Mouse (Mus musculus): ENCODE measurements around the gene Scnn1a. TPM values are rescaled to one million over a fixed set of nuclear protein-coding genes. Genes with fewer than 3 reads are reported as not detected.
"Not testable (repeated sequence)": the region's sequence is repeated elsewhere in the genome, so short reads cannot be mapped to it uniquely, and the experiment has no call there.

Gene Scnn1a
- polyA plus RNA-seq (2012; rRNA removed) = 2.5 and 2.9 TPM in 2 replicates
- 1.8 and 1.9 TPM in 2 replicates for polyA plus RNA-seq (2014; fragmentation: Nextera tagmentation; extraction: Ambion mirVana)

DNA sequence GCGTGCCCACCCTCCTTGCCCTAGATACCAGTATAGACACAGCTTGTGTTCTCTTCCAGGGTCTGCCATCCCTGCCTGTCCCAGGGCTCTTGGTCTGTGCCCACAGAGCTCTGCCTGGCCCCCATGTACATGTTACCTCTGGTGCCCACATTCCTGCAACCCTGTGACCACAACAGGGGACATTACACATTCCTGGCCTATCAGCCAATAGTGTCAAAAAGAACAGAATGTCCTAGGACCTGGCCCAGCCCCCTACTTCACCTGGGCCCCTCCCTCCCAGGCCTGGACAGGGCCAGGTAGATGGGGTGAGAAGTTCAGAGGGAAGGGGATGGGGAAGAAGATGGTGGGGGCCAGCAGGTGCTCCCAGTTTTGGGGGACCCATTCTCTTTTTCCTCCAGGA, at the start of gene Scnn1a:
TSS of gene Scnn1a (plus strand) at position 337 of the 400 bp plus-strand sequence.
- DNase-seq (ENCODE audit: low spot score) (no peak), ATAC-seq (ENCODE audit: low FRiP score, low read depth) (no peak)
- TF ChIP-seq POLR2A (IDR thresholded peaks at IDR 0.05; ENCODE audit: borderline replicate concordance, extremely low read depth, insufficient read depth, insufficient read length) = no peak
- 0 out of 2 replicates have a peak within 1 kb of the TSS, but pooled peaks have one; percentile 12 for H3K9ac ChIP-seq (ENCODE audit: low read depth, low read length, severe bottlenecking)
- no peak within 1 kb of the TSS for H3K4me2 ChIP-seq (replicated peaks; ENCODE audit: low read depth, low read length, severe bottlenecking)
- WGBS = 77% methylated on average over 1 of the region's 1 CpGs
- no peaks in the 10 kb centered on the region for H3K36me3 ChIP-seq (ENCODE audit: control insufficient read depth, insufficient read depth, low read length)
- H3K4me3 ChIP-seq (replicated peaks; ENCODE audit: low read length) = no peak within 1 kb of the TSS
- no peaks in the 10 kb centered on the region for H3K4me1 ChIP-seq (ENCODE audit: control insufficient read depth, insufficient read depth, low read length)
- H3K9me3 ChIP-seq (ENCODE audit: control insufficient read depth, low read length) = no peaks in the 10 kb centered on the region
- no peak within 1 kb of the TSS for H3K27ac ChIP-seq (replicated peaks; ENCODE audit: low read depth, low read length)
- peaks cover 36% of the 10 kb centered on the region for H3K27me3 ChIP-seq (ENCODE audit: control insufficient read depth, insufficient read depth, low read length)

DNA sequence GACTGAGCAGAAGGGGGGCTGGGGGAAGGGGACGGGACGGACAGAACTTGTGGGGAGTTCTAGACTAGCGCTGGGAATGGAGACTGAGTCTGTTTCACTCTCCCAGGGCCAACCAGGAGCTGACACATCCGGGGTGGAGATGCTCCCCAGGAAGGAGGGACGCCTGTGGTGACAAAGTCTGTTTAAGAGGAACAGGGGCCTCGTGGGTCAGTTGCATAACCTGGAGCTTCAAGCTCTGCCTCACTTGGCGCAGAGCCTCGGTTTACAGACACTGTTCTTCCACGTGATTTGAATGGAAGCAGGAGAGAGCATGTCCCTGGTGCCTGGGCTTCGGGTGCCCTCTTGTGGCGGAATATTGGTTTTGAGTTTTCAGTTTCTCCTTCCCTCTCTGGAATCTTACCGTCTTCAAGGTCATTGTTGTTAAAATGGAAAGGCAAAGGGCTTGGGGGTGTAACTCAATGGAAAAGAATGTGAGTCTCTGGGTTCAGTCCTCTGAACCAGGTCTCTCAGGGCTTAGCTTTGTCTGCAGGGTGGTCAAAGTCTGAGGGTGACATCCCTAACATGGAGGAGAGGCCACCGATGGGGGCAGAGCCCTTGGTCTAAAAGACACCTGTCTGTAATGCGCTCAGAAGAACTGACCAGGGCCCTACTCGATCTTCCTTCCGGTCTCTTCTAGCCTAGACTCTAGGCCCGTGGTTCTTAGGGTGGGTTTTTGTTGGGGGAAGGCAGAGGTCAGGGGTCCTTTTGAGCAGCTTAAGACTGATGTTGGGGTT, 48.8 kb upstream of the Scnn1a start:
- TF ChIP-seq POLR2A (IDR thresholded peaks at IDR 0.05; ENCODE audit: borderline replicate concordance, extremely low read depth, insufficient read depth, insufficient read length) = no peak
- 0 out of 2 replicates have a peak overlapping the region, but pooled peaks have one; percentile 2 for H3K9ac ChIP-seq (ENCODE audit: low read depth, low read length, severe bottlenecking)
- peak; percentile 82 for ATAC-seq (ENCODE audit: low FRiP score, low read depth)
- H3K4me2 ChIP-seq (replicated peaks; ENCODE audit: low read depth, low read length, severe bottlenecking) = peak overlapping the region; percentile 48
- peaks cover 4% of the 10 kb centered on the region; the same call in 1 of the 2 replicates for H3K4me1 ChIP-seq (ENCODE audit: control insufficient read depth, insufficient read depth, low read length)
- peak; percentile 92 for DNase-seq (ENCODE audit: low spot score)
- no peaks in the 10 kb centered on the region for H3K9me3 ChIP-seq (ENCODE audit: control insufficient read depth, low read length)
- WGBS = 18% methylated on average over 17 of the region's 17 CpGs
- H3K27ac ChIP-seq (replicated peaks; ENCODE audit: low read depth, low read length) = no peak overlapping the region
- peak overlapping the region; percentile 15 for H3K4me3 ChIP-seq (replicated peaks; ENCODE audit: low read length)
- no peaks in the 10 kb centered on the region for H3K27me3 ChIP-seq (ENCODE audit: control insufficient read depth, insufficient read depth, low read length)
- H3K36me3 ChIP-seq (ENCODE audit: control insufficient read depth, insufficient read depth, low read length) = no peaks in the 10 kb centered on the region

DNA sequence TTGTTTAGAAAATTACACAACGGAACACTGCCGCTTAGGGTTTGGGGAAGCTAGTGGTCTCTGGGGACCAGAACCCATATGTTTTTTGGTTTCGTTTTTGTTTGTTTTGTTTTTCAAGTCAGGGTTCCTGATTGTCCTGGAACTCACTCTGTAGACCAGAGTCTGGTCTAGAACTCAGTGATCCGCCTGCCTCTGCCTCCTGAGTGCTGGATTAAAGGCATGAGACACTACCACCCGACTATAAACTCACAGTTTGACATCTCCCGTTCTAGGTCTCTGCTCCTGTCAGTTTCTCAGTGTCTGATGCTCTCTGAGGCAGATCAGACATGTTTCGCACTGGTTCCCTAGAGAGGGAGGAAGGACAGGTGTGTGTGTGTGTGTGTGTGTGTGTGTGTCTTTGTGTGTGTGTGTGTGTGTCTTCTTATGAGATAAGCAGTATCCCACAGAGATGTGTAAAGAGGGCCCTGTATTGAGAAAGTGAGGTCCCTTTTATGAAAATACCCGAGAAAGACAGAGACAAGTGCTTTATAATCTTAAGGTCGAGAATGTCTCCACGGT, 48.2 kb upstream of the Scnn1a start:
- TF ChIP-seq POLR2A (IDR thresholded peaks at IDR 0.05; ENCODE audit: borderline replicate concordance, extremely low read depth, insufficient read depth, insufficient read length) = no peak
- Histone ChIP-seq H3K27me3 (ENCODE audit: control insufficient read depth, insufficient read depth, low read length) (no peaks in the 10 kb centered on the region), H3K4me3 (replicated peaks; ENCODE audit: low read length) (no peak overlapping the region), H3K4me2 (replicated peaks; ENCODE audit: low read depth, low read length, severe bottlenecking) (no peak overlapping the region), H3K9ac (ENCODE audit: low read depth, low read length, severe bottlenecking) (no peak overlapping the region), H3K9me3 (ENCODE audit: control insufficient read depth, low read length) (no peaks in the 10 kb centered on the region), H3K36me3 (ENCODE audit: control insufficient read depth, insufficient read depth, low read length) (no peaks in the 10 kb centered on the region), H3K27ac (replicated peaks; ENCODE audit: low read depth, low read length) (no peak overlapping the region), H3K4me1 (ENCODE audit: control insufficient read depth, insufficient read depth, low read length) (peaks cover 4% of the 10 kb centered on the region; the same call in 1 of the 2 replicates)
- 76% methylated on average over 10 of the region's 10 CpGs for WGBS
- DNase-seq (ENCODE audit: low spot score) (no peak), ATAC-seq (ENCODE audit: low FRiP score, low read depth) (no peak)

DNA sequence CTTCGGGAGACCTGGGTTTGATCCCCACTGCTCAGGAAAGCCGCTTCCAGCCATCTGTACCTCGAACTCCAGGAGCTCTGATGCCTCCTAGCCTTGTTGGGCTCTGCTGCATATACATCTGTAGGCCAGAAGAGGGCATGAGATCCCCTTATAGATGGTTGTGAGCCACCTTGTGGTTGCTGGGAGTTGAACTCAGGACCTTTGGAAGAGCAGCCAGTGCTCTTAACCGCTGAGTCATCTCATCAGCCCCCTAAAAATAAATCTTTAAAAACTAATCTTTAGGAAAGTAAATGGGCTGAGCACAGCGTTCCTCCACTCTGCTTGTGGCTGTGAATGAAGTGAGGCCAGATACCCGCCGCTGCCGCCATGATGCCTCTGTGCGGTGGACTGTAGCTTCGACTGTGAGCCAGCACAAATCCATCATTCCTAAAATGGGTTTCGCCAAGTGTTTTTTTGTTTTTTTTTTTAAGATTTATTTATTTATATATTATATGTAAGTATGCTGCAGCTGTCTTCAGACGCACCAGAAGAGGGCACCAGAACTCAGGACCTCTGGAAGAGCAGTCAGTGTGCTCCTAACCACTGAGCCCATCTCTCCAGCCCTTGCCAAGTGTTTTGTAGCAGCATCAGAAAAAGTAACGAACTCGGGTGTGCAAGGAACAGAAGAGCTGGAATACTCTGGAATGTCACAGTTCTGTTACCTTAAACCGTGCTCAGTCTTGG, 45.5 kb upstream of the Scnn1a start:
- no peak for ATAC-seq (ENCODE audit: low FRiP score, low read depth)
- 59% methylated on average over 15 of the region's 15 CpGs for WGBS

DNA sequence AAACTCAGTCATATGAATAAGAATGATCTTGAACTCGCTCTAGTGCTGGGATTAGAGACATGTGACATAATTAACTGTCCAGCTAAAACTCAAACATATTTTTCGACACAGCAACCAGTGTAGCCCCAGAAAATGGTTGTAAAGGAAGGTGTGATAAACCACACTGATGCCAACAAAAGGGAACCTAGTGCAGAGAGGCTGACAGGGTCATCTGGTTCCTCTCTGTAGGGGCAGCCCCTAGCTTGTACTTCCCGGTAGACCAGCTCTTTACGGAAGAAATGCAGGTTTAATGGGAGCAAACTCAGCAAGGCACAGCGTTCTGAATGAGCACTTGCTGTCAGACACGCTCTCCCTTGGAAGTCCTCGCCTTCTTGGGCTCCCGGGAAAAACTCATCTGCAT, 40.7 kb upstream of the Scnn1a start:
- no peaks in the 10 kb centered on the region for H3K9me3 ChIP-seq (ENCODE audit: control insufficient read depth, low read length)
- H3K4me1 ChIP-seq (ENCODE audit: control insufficient read depth, insufficient read depth, low read length) = no peaks in the 10 kb centered on the region
- no peak overlapping the region for H3K9ac ChIP-seq (ENCODE audit: low read depth, low read length, severe bottlenecking)
- 52% methylated on average over 8 of the region's 8 CpGs for WGBS
- TF ChIP-seq POLR2A (IDR thresholded peaks at IDR 0.05; ENCODE audit: borderline replicate concordance, extremely low read depth, insufficient read depth, insufficient read length) = no peak
- ATAC-seq (ENCODE audit: low FRiP score, low read depth) (no peak), DNase-seq (ENCODE audit: low spot score) (no peak)
- H3K4me2 ChIP-seq (replicated peaks; ENCODE audit: low read depth, low read length, severe bottlenecking) = no peak overlapping the region
- no peaks in the 10 kb centered on the region for H3K27me3 ChIP-seq (ENCODE audit: control insufficient read depth, insufficient read depth, low read length)
- no peaks in the 10 kb centered on the region for H3K36me3 ChIP-seq (ENCODE audit: control insufficient read depth, insufficient read depth, low read length)
- H3K27ac ChIP-seq (replicated peaks; ENCODE audit: low read depth, low read length) = no peak overlapping the region
- H3K4me3 ChIP-seq (replicated peaks; ENCODE audit: low read length) = no peak overlapping the region

More for the DNA sequence above, 45.5 kb upstream of the Scnn1a start:
- Histone ChIP-seq H3K4me1 (ENCODE audit: control insufficient read depth, insufficient read depth, low read length) (peaks cover 4% of the 10 kb centered on the region; the same call in 1 of the 2 replicates), H3K4me3 (replicated peaks; ENCODE audit: low read length) (no peak overlapping the region), H3K9ac (ENCODE audit: low read depth, low read length, severe bottlenecking) (no peak overlapping the region), H3K27ac (replicated peaks; ENCODE audit: low read depth, low read length) (no peak overlapping the region), H3K36me3 (ENCODE audit: control insufficient read depth, insufficient read depth, low read length) (no peaks in the 10 kb centered on the region), H3K27me3 (ENCODE audit: control insufficient read depth, insufficient read depth, low read length) (no peaks in the 10 kb centered on the region), H3K4me2 (replicated peaks; ENCODE audit: low read depth, low read length, severe bottlenecking) (no peak overlapping the region), H3K9me3 (ENCODE audit: control insufficient read depth, low read length) (no peaks in the 10 kb centered on the region)
- peak; percentile 46 for DNase-seq (ENCODE audit: low spot score)
- TF ChIP-seq POLR2A (IDR thresholded peaks at IDR 0.05; ENCODE audit: borderline replicate concordance, extremely low read depth, insufficient read depth, insufficient read length) = no peak

- DNase-seq (ENCODE audit: low spot score); H3K27ac ChIP-seq (replicated peaks; ENCODE audit: low read depth, low read length); H3K36me3 ChIP-seq (ENCODE audit: control insufficient read depth, insufficient read depth, low read length); H3K4me3 ChIP-seq (replicated peaks; ENCODE audit: low read length); H3K9me3 ChIP-seq (ENCODE audit: control insufficient read depth, low read length); H3K4me1 ChIP-seq (ENCODE audit: control insufficient read depth, insufficient read depth, low read length); H3K9ac ChIP-seq (ENCODE audit: low read depth, low read length, severe bottlenecking); H3K4me2 ChIP-seq (replicated peaks; ENCODE audit: low read depth, low read length, severe bottlenecking); H3K27me3 ChIP-seq (ENCODE audit: control insufficient read depth, insufficient read depth, low read length); ATAC-seq (ENCODE audit: low FRiP score, low read depth): not testable (repeated sequence)
- WGBS = 87% methylated on average over 13 of the region's 13 CpGs
Observed at GRCm38 (mm10) chr6:125282721-125283120, 37.7 kb upstream of the Scnn1a start.
